Mouse (Mus musculus) kidney, postnatal 0 days (tissue): ENCODE results near the gene Igsf10. TPM values are rescaled to one million over a fixed set of nuclear protein-coding genes. Genes with fewer than 3 reads are reported as not detected.

Experiments
- ATAC-seq: fragments of 200-750 bp; cut with Nextera tagmentation; replicated peaks from 2 replicates; pipeline ENCODE4 v1.8.0; 2017; ENCODE audit warnings: low read depth, moderate number of reproducible peaks, moderate TSS enrichment, moderate library complexity; ENCODE audit not compliant: low FRiP score
- DNase-seq: peaks from one replicate; pipeline ENCODE4 v3.0.0-alpha.2; 2016; ENCODE audit warnings: low spot score
- H3K27ac ChIP-seq: fragments of 300-500 bp; sonication (generic); 2 replicates; pipeline ENCODE4 v1.5.1; 2014; ENCODE audit warnings: mild to moderate bottlenecking
- H3K27me3 ChIP-seq: fragments of 300-500 bp; sonication (generic); 2 replicates; pipeline ENCODE4 v1.6.1; 2014; ENCODE audit warnings: low read length, mixed read lengths; ENCODE audit not compliant: insufficient read depth
- H3K36me3 ChIP-seq: fragments of 300-500 bp; sonication (generic); 2 replicates; pipeline ENCODE4 v1.6.1; 2014; ENCODE audit warnings: low read length, mixed read lengths; ENCODE audit not compliant: insufficient read depth
- H3K4me1 ChIP-seq: fragments of 300-500 bp; sonication (generic); replicated peaks from 2 replicates; pipeline ENCODE4 v1.6.1; 2014; ENCODE audit warnings: antibody characterized with exemption, low read length, mixed read lengths; ENCODE audit not compliant: insufficient read depth
- H3K4me2 ChIP-seq: fragments of 300-500 bp; sonication (generic); 2 replicates; pipeline ENCODE4 v1.6.1; 2014; ENCODE audit warnings: mild to moderate bottlenecking, low read length, moderate library complexity, mixed read lengths
- H3K4me3 ChIP-seq: fragments of 300-500 bp; sonication (generic); replicated peaks from 2 replicates; pipeline ENCODE4 v1.5.1; 2014; ENCODE audit warnings: low read depth, low read length
- H3K9ac ChIP-seq: fragments of 300-500 bp; sonication (generic); 2 replicates; pipeline ENCODE4 v1.6.1; 2014; ENCODE audit warnings: low read depth, low read length
- H3K9me3 ChIP-seq: fragments of 300-500 bp; sonication (generic); replicated peaks from 2 replicates; pipeline ENCODE4 v1.6.1; 2016; ENCODE audit warnings: low read length, inconsistent platforms, mixed read lengths
- CTCF ChIP-seq: IDR thresholded peaks from 2 replicates; pipeline ENCODE4 v1.5.1; 2016; ENCODE audit warnings: antibody characterized with exemption, low read depth, mild to moderate bottlenecking, moderate library complexity
- WGBS: fragments of 180-500 bp; shearing (Covaris S2); extraction: QIAGEN DNeasy Blood & Tissue Kit; methylation state at CpG from one replicate; pipeline ENCODE4 v1.1.7; 2014; 5-methylcytosine and 5-hydroxymethylcytosine counted together
- polyA plus RNA-seq: library from polyadenylated mRNA; unstranded; fragments of >200 nt; fragmentation: Nextera tagmentation; extraction: Ambion mirVana; gene quantifications from 2 replicates; pipeline ENCODE4 v1.2.1, GENCODE M21; 2015

The Igsf10 gene
- polyA plus RNA-seq, 1 experiment from 2014 or later, result 2.5 TPM

GRCm38 (mm10) chr3:59316077-59316476 is 28.1 kb downstream of the Igsf10 start:
- Histone ChIP-seq H3K4me3 (no peak overlapping the region), H3K4me2 (no peak overlapping the region), H3K9me3 (no peaks in the 10 kb centered on the region), H3K36me3 (no peaks in the 10 kb centered on the region), H3K9ac (no peak overlapping the region), H3K4me1 (no peaks in the 10 kb centered on the region), H3K27ac (no peak overlapping the region), H3K27me3 (no peaks in the 10 kb centered on the region)
- 67% methylated on average over 7 of the region's 7 CpGs for WGBS
- TF ChIP-seq CTCF, result no peak
- ATAC-seq (no peak), DNase-seq (no peak)

GRCm38 (mm10) chr3:59312610-59313009 is 31.6 kb downstream of the Igsf10 start:
- Histone ChIP-seq H3K27ac (no peak overlapping the region), H3K27me3 (no peaks in the 10 kb centered on the region), H3K4me2 (no peak overlapping the region), H3K9me3 (no peaks in the 10 kb centered on the region), H3K36me3 (no peaks in the 10 kb centered on the region), H3K4me1 (no peaks in the 10 kb centered on the region), H3K9ac (no peak overlapping the region), H3K4me3 (no peak overlapping the region)
- ATAC-seq (no peak), DNase-seq (no peak)
- WGBS, result 85% methylated on average over 10 of the region's 10 CpGs
- TF ChIP-seq CTCF, result no peak

GRCm38 (mm10) chr3:59305518-59305917 is 38.7 kb downstream of the Igsf10 start:
- no peaks in the 10 kb centered on the region for H3K27me3 ChIP-seq
- H3K27ac ChIP-seq, result no peak overlapping the region
- no peak for ATAC-seq
- WGBS, result 95% methylated on average over 2 of the region's 2 CpGs
- no peak overlapping the region for H3K4me3 ChIP-seq
- no peak overlapping the region for H3K9ac ChIP-seq
- no peaks in the 10 kb centered on the region for H3K4me1 ChIP-seq
- TF ChIP-seq CTCF, result no peak
- DNase-seq, result no peak
- no peaks in the 10 kb centered on the region for H3K36me3 ChIP-seq
- H3K4me2 ChIP-seq, result no peak overlapping the region
- no peaks in the 10 kb centered on the region for H3K9me3 ChIP-seq

- H3K36me3 ChIP-seq, result no peaks in the 10 kb centered on the region
- H3K4me3 ChIP-seq, result no peak overlapping the region
- no peaks in the 10 kb centered on the region for H3K9me3 ChIP-seq
- no peaks in the 10 kb centered on the region for H3K4me1 ChIP-seq
- 93% methylated on average over 5 of the region's 5 CpGs for WGBS
- H3K27me3 ChIP-seq, result no peaks in the 10 kb centered on the region
- no peak for ATAC-seq
- DNase-seq, result no peak
- TF ChIP-seq CTCF, result no peak
- H3K9ac ChIP-seq, result no peak overlapping the region
- H3K27ac ChIP-seq, result no peak overlapping the region
- H3K4me2 ChIP-seq, result no peak overlapping the region
These were observed 39.2 kb downstream of the Igsf10 start for GRCm38 (mm10) chr3:59304944-59305343.

GRCm38 (mm10) chr3:59297653-59298052 is 46.5 kb downstream of the Igsf10 start:
- 88% methylated on average over 16 of the region's 16 CpGs for WGBS
- H3K9me3 ChIP-seq, result no peaks in the 10 kb centered on the region
- TF ChIP-seq CTCF, result no peak
- no peak overlapping the region for H3K9ac ChIP-seq
- no peaks in the 10 kb centered on the region for H3K27me3 ChIP-seq
- no peak overlapping the region for H3K27ac ChIP-seq
- H3K36me3 ChIP-seq, result no peaks in the 10 kb centered on the region
- ATAC-seq (no peak), DNase-seq (no peak)
- H3K4me3 ChIP-seq, result no peak overlapping the region
- H3K4me1 ChIP-seq, result no peaks in the 10 kb centered on the region
- no peak overlapping the region for H3K4me2 ChIP-seq

GRCm38 (mm10) chr3:59296563-59297130 is 47.5 kb downstream of the Igsf10 start:
- no peaks in the 10 kb centered on the region for H3K9me3 ChIP-seq
- DNase-seq, result no peak
- no peak overlapping the region for H3K4me3 ChIP-seq
- no peak for TF ChIP-seq CTCF
- no peak overlapping the region for H3K9ac ChIP-seq
- H3K36me3 ChIP-seq, result no peaks in the 10 kb centered on the region
- H3K27me3 ChIP-seq, result no peaks in the 10 kb centered on the region
- ATAC-seq, result no peak
- 90% methylated on average over 5 of the region's 5 CpGs for WGBS
- H3K4me2 ChIP-seq, result no peak overlapping the region
- no peak overlapping the region for H3K27ac ChIP-seq
- H3K4me1 ChIP-seq, result no peaks in the 10 kb centered on the region
